Comparison of ENCODE assay signal across 22 mouse cellular contexts in the genomic region with DNA sequence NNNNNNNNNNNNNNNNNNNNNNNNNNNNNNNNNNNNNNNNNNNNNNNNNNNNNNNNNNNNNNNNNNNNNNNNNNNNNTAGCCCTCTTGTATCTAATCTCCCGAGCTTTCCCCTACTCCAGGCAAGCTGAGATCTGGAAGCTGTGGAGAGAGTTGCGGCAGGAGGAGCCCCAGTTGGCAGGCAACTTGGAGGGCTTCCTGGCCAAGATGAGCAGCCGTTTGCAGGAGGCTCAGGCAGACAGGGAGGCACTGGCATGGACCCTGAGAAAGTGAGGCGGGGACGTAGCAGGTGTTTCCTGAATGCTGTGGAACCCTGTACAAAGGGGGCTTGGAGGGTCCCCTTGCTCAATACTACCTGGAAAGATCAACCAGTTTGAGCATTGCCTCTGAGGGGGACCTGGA. TPM values are rescaled to one million over a fixed set of nuclear protein-coding genes. Genes with fewer than 3 reads are reported as not detected.
DNase-seq lines count a peak whose midpoint lies in the region; ATAC-seq and TF ChIP-seq lines count a peak whose summit lies in the region.
"Had no signal": no experiment of that assay in that cellular context is flagged by ENCODE, and none has a peak within 500 bp of the region (broad histone marks: within the 10 kb centered on the region; RNA-seq: fewer than 3 reads in every experiment).

No protein-coding gene starts in this region.

- H3K27me3 ChIP-seq in thymus, adult 2 months (ENCODE audit: control insufficient read depth, insufficient read depth, low read length) = no peaks in the 10 kb centered on the region
- no peaks in the 10 kb centered on the region for H3K27me3 ChIP-seq in hindbrain, postnatal 0 days (ENCODE audit: insufficient read depth, low read length)
- H3K27me3 ChIP-seq: hindbrain, embryonic 15.5 days; limb, embryonic 15.5 days; liver, embryonic 15.5 days; stomach, embryonic 15.5 days had no signal

- H3K4me2 ChIP-seq in hindbrain, postnatal 0 days (ENCODE audit: low read depth, low read length) = no peak overlapping the region
- H3K4me2 ChIP-seq: forebrain, embryonic 12.5 days; heart, embryonic 11.5 days; hindbrain, embryonic 15.5 days; limb, embryonic 15.5 days; liver, embryonic 15.5 days; stomach, embryonic 15.5 days had no signal

- peak; percentile 38 for DNase-seq in gastrocnemius, adult 2 months
- DNase-seq in gastrocnemius, postnatal 14 days = no peak
- peak; percentile 42 for DNase-seq in thymus, adult 2 months
- DNase-seq in thymus, adult 18-20 months = no peak
- peak; percentile 33 to 34 for DNase-seq in thymus, postnatal 10 days (ENCODE audit: low spot score in 2 of 2)
- no peak for DNase-seq in hindbrain, postnatal 0 days (ENCODE audit: low spot score)
- DNase-seq: adrenal gland, adult 8-10 months; embryo, embryonic 11 days; kidney, postnatal 10 days; layer of hippocampus, postnatal 36 days; midbrain, embryonic 14.5 days; right cerebral cortex, postnatal 25 days had no signal

- H3K4me1 ChIP-seq in thymus, adult 2 months (replicated peaks; ENCODE audit: control insufficient read depth, insufficient read depth, low read length) = peaks cover 47% of the 10 kb centered on the region
- no peaks in the 10 kb centered on the region for H3K4me1 ChIP-seq in hindbrain, postnatal 0 days (ENCODE audit: insufficient read depth, low read length)
- H3K4me1 ChIP-seq: forebrain, embryonic 12.5 days; hindbrain, embryonic 15.5 days; liver, embryonic 15.5 days had no signal

- no peak for ATAC-seq in megakaryocyte, adult 5-6 weeks (ENCODE audit: poor library complexity, severe bottlenecking)
- ATAC-seq in hindbrain, postnatal 0 days = no peak
- ATAC-seq: intestine, postnatal 0 days had no signal

- H3K9me3 ChIP-seq in hindbrain, postnatal 0 days (ENCODE audit: low read length) = no peaks in the 10 kb centered on the region
- H3K9me3 ChIP-seq: forebrain, embryonic 12.5 days; hindbrain, embryonic 15.5 days; limb, embryonic 15.5 days; liver, embryonic 15.5 days; stomach, embryonic 15.5 days had no signal

- H3K27ac ChIP-seq in gastrocnemius, adult 2 months = peak overlapping the region; percentile 53
- peak overlapping the region; percentile 59; the same call in 1 of the 2 replicates for H3K27ac ChIP-seq in thymus, adult 2 months (ENCODE audit: control insufficient read depth, insufficient read depth, low read length)
- no peak overlapping the region for H3K27ac ChIP-seq in hindbrain, postnatal 0 days
- H3K27ac ChIP-seq: forebrain, embryonic 12.5 days; hindbrain, embryonic 15.5 days; layer of hippocampus, adult 2 months; liver, embryonic 15.5 days; stomach, embryonic 15.5 days had no signal

- H3K9ac ChIP-seq in hindbrain, postnatal 0 days (replicated peaks; ENCODE audit: low read length) = no peak overlapping the region
- H3K9ac ChIP-seq: forebrain, embryonic 12.5 days; hindbrain, embryonic 15.5 days; limb, embryonic 15.5 days; liver, embryonic 15.5 days; stomach, embryonic 15.5 days had no signal

- no peak; the same call in 1 of the 2 replicates for TF ChIP-seq POLR2A in thymus, adult 2 months (IDR thresholded peaks at IDR 0.05; ENCODE audit: control insufficient read depth, extremely low read depth, insufficient read depth, low read length, poor library complexity)

- no peak overlapping the region for H3K4me3 ChIP-seq in gastrocnemius, adult 2 months
- no peak overlapping the region for H3K4me3 ChIP-seq in thymus, adult 2 months (ENCODE audit: control insufficient read depth, insufficient read depth, low read length)
- no peak overlapping the region for H3K4me3 ChIP-seq in hindbrain, postnatal 0 days (ENCODE audit: low read length)
- H3K4me3 ChIP-seq: forebrain, embryonic 12.5 days; hindbrain, embryonic 15.5 days; layer of hippocampus, adult 2 months; limb, embryonic 15.5 days; liver, embryonic 15.5 days; stomach, embryonic 15.5 days had no signal

- 6% methylated on average over 5 of the region's 5 CpGs for WGBS in thymus, adult 2 months
- WGBS in hindbrain, postnatal 0 days = 58% methylated on average over 5 of the region's 5 CpGs

- intact Hi-C loops in gastrocnemius, adult 2 months (cut with DNase I) = no loop called here
- intact Hi-C loops in gastrocnemius, postnatal 14 days (cut with DNase I; ENCODE audit: low total_unique reads) = no loop called here

- TF ChIP-seq CTCF in gastrocnemius, adult 2 months (IDR thresholded peaks at IDR 0.05) = no peak
- TF ChIP-seq CTCF in thymus, adult 2 months (IDR thresholded peaks at IDR 0.05; ENCODE audit: borderline replicate concordance, control insufficient read depth, extremely low read depth, insufficient read depth, low read length, poor library complexity) = no peak
- no peak for TF ChIP-seq CTCF in hindbrain, postnatal 0 days (IDR thresholded peaks at IDR 0.05; ENCODE audit: low read depth)

- no peaks in the 10 kb centered on the region for H3K36me3 ChIP-seq in thymus, adult 2 months (ENCODE audit: control insufficient read depth, insufficient read depth, low read length)
- no peaks in the 10 kb centered on the region for H3K36me3 ChIP-seq in hindbrain, postnatal 0 days (ENCODE audit: insufficient read depth, low read length)
- H3K36me3 ChIP-seq: forebrain, embryonic 12.5 days; hindbrain, embryonic 15.5 days; limb, embryonic 15.5 days; liver, embryonic 15.5 days; stomach, embryonic 15.5 days had no signal

RNA-seq across cellular contexts. Expression of a gene that starts 21.1 kb away (rescaled TPM):
- total RNA-seq in gastrocnemius, adult 2 months (2021) = under 1 TPM in 1 of 2 experiments, not detected in 1; 0.59 TPM
- 1 to 10 TPM; 1.2 to 1.6 TPM for total RNA-seq in gastrocnemius, postnatal 14 days (2021)
- 8.3 and 8.9 TPM in 2 replicates for polyA plus RNA-seq in thymus, adult 2 months (2012; rRNA removed)
- total RNA-seq in megakaryocyte, adult 5-6 weeks (2015) = 52.2 and 62.4 TPM in 2 replicates
- total RNA-seq in megakaryocyte, adult 5-6 weeks (2017) = 104 and 105 TPM in 2 replicates
- total RNA-seq in hindbrain, postnatal 0 days (2014; rRNA removed) = 1.2 TPM in 2 replicates
- polyA plus RNA-seq in hindbrain, postnatal 0 days (2015; fragmentation: Nextera tagmentation; extraction: Ambion mirVana) = 0.05 and 0.20 TPM in 2 replicates
- total RNA-seq: layer of hippocampus, postnatal 36 days had no signal
- polyA plus RNA-seq: heart, embryonic 11.5 days; neural tube, embryonic 14.5 days had no signal

RNA-seq across cellular contexts. Expression of a gene that starts 44.3 kb away (rescaled TPM):
- 100 to 1,000 TPM in 1 of 2 experiments, 10 to 100 TPM in 1; 32.6 to 103 TPM for total RNA-seq in gastrocnemius, adult 2 months (2021)
- 10 to 100 TPM; 24.1 to 70.7 TPM for total RNA-seq in gastrocnemius, postnatal 14 days (2021)
- polyA plus RNA-seq in thymus, adult 2 months (2012; rRNA removed) = 28.4 and 31.1 TPM in 2 replicates
- 19.9 and 22.6 TPM in 2 replicates for total RNA-seq in megakaryocyte, adult 5-6 weeks (2015)
- 3.7 and 5.8 TPM in 2 replicates for total RNA-seq in megakaryocyte, adult 5-6 weeks (2017)
- 48.9 and 50.0 TPM in 2 replicates for total RNA-seq in hindbrain, postnatal 0 days (2014; rRNA removed)
- 242 and 257 TPM in 2 replicates for polyA plus RNA-seq in hindbrain, postnatal 0 days (2015; fragmentation: Nextera tagmentation; extraction: Ambion mirVana)

Comparison
In these comparisons a context has a peak if more than half of its experiments do, and no peak if none do; other contexts are left out.
1. DNase-seq: peak in gastrocnemius, adult 2 months (single experiment), thymus, adult 2 months (single experiment) and thymus, postnatal 10 days (2 of 2); none in gastrocnemius, postnatal 14 days (single experiment), thymus, adult 18-20 months (0 of 2) and hindbrain, postnatal 0 days (single experiment).
2. RNA of a gene that starts 21.1 kb away (total RNA-seq): 52.2 to 105 TPM in megakaryocyte, adult 5-6 weeks; 1.2 to 1.6 TPM in gastrocnemius, postnatal 14 days, 1.2 TPM in hindbrain, postnatal 0 days and 0.59 TPM in gastrocnemius, adult 2 months; every median in the first group is over 10 times any median in the second.